Mouse (Mus musculus) kidney, postnatal 14 days (tissue): Measurements from ENCODE around the gene Ptov1.

Experiments used
- DNase-seq: peaks from one replicate; pipeline ENCODE4 v3.0.0; 2022; ENCODE audit warnings: mixed read lengths

Gene Ptov1

GRCm38 (mm10) chr7:44869697-44870528 is at the start of gene Ptov1:
Gene Ptov1, minus strand, starts transcription at chr7:44869788.
- peak; percentile 95 for DNase-seq

GRCm38 (mm10) chr7:44919127-44919526 is 49.5 kb upstream of the Ptov1 start:
- DNase-seq = no peak

DNA sequence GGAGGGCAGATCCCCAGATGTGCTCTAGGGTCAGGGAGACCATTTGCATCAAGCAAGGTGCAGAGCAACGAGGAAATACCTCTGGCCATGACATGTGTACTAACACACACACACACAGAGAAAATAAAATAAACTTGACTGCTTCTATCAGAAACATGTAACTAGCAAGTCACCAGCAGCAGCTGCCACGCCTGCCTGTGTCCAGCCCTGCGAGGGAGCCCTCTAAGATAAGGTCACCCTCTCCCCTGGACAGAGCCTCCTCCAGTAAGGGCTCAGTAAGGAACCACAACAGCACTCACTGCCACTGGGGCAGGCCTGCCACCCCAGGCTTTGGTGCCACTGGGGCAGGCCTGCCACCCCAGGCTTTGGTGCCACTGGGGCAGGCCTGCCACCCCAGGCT is 48.6 kb upstream of the Ptov1 start:
- no peak for DNase-seq

GRCm38 (mm10) chr7:44916881-44917280 is 47.3 kb upstream of the Ptov1 start:
- DNase-seq = no peak

GRCm38 (mm10) chr7:44916191-44916590 is 46.6 kb upstream of the Ptov1 start:
- DNase-seq = no peak

- DNase-seq = no peak
These were observed 45.7 kb upstream of the Ptov1 start for GRCm38 (mm10) chr7:44915314-44915713.

DNA sequence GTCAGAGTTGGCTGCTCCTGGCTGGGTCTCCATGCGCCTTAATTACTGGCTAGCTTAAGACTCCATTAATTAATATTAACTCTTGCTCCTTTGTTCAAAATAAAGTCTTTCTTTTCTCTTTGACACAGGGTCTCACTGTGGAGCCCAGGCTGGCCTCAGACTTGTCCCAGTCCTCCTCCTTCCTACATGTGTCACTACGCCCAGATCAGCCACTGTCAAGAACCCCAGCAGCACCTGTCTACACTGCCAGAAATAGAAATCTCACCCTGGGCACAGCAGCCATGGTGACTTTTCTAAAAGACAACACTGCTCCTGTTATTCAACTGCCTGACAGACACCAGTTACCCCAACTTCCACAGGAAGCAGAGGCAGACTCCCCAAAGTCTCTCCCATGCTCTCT is 44.8 kb upstream of the Ptov1 start:
- DNase-seq = no peak

DNA sequence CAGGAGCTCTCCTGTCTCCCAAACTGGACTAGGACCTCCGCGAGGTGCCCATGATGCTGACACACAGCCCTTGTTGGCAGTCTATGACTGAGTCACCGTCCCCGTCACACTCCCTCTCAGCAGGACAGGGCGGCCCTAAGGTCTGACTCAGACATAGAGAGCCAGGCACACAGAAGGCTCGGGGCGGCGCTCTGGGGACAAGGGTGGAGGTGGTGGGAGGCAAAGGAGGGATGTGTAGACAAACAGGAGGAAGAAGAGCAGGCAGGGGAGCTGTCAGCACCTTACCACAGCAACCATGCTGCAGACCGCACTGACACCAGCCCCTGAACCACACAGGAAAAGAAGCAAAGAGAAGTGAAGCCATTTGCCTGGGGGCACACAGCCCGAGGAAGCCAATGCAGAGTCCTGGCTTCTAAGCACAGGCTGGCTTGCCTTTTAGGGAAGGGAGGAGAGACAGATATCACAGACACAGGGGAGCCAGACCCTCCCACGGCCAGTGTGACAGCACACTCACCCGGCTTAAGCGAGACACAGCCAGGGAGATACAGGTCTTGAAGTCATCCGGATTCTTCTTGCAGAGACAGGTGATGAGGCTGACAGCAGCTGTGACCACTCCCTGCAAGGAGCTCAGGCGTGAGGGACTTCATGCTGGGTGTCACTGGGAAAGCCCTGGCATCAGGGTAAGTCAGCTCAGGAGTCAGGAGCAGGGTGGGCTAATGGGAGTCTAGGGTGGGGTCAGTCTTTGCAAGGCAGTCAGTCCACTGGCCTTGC is 39.3 kb upstream of the Ptov1 start:
- DNase-seq = no peak

- DNase-seq = no peak
These were observed 35.8 kb upstream of the Ptov1 start for GRCm38 (mm10) chr7:44905430-44905829.

GRCm38 (mm10) chr7:44901230-44901722 is 31.7 kb upstream of the Ptov1 start:
- DNase-seq = peak; percentile 59

GRCm38 (mm10) chr7:44900632-44901031 is 31.0 kb upstream of the Ptov1 start:
- no peak for DNase-seq

DNA sequence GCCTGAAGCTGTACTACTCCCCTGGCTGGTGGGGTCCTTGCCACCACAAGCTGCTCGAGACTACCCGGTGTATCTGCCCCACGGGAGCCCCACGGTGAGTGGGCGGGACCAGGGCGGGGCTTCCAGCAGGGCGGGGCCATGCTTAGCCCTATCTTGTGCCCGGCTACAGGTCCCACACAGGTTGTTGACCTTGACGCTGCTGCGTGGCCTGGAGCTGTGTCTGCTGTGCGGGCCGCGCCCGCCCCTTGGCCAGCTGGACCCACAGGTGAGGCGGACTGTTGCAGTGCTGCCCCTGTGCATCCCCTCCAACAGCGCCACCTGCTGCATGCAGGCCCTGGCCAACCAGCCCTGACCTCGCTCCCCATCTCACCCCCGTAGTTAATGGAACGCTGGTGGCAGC is 29.0 kb upstream of the Ptov1 start:
- peak; percentile 56 for DNase-seq

DNA sequence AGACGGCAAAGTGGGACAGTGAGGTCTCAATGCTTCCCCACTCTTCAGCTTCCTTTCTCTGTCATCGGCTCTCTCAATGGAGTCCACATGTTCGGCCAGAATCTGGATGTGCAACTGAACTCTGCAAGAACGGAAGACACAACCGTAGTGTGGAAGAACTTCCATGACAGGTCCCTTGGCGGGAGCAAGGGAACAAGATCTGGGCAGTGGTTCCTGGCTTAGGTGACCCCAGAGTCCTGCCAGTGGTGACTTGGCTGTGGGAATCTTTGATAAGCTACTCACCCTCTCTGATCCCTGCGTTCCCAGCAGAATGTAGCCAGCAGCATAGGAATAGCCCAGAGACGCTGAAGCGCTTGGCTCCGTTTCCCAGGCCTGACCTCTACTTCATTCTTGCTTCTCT is 26.9 kb upstream of the Ptov1 start:
- DNase-seq = no peak

DNA sequence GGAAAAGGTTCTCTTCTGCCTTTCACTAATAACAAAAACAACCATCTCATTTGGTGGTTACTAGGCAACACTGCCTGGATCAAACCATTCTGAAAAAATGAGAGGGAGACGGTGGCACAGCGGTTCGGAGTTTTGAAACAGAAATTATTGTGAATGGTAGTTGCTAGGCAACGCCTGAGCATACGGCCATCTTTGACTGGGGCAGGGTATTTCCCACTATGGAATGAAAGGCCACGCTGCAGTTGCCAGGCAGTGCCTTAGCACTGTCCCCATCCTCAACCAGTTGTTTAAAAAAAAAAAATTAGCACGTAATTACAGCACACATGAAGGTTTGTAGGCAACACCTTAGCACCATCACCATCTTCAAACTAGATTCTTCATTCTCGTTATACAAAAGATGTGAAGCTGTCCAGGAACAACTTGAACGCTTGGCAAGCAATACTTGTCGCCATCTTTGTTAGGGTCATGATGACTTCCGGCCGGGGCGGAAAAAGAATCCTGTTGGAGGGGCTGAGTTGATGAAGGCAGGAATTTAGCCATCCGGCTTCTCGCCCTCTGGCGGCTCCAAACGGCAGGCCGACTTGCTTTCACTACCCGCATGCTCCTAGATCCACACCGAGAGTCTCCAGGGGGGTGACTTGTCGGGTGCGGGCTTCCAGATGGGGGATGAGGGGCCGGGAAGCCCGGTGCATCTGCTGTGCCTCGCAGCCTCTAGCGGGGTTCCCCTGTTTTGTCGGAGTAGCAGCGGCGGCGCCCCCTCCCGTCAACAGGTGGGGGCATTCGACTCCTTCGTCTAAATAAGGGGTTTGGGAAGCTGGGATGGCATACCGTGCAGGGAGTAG is 26.2 kb upstream of the Ptov1 start, which contains the start of gene Fuz:
Gene Fuz, plus strand, starts transcription at position 487 of the 842 bp plus-strand sequence.
- peak; percentile 94 for DNase-seq

GRCm38 (mm10) chr7:44895206-44895592 is 25.6 kb upstream of the Ptov1 start:
- DNase-seq = no peak

GRCm38 (mm10) chr7:44894175-44894574 is 24.6 kb upstream of the Ptov1 start:
- DNase-seq = no peak

- no peak for DNase-seq
These were observed 23.6 kb upstream of the Ptov1 start for GRCm38 (mm10) chr7:44893197-44893596.

- peak; percentile 96 for DNase-seq
These were observed 22.8 kb upstream of the Ptov1 start, which contains the start of gene Med25 for GRCm38 (mm10) chr7:44892276-44892921. Gene Med25, minus strand, starts transcription at chr7:44892712.

DNA sequence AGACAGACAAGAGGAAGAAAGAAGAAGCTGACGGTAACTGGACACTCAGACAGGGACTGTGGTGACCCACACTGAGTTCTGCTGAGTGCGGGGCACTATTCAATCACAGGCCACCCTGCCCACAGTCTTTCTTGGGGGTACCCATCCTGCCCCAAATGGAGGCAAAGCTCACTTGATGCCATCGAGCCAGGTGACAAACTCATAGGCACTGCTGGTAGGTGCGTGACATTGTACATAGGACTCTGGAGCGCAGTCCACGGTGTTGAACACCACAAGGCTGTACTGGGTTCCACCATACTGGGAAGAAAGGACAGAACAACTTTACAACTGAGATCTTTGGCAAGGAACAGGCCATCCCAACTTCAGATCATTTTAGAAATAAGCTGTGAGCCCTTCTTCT is 22.0 kb upstream of the Ptov1 start:
- DNase-seq = peak; percentile 31

DNA sequence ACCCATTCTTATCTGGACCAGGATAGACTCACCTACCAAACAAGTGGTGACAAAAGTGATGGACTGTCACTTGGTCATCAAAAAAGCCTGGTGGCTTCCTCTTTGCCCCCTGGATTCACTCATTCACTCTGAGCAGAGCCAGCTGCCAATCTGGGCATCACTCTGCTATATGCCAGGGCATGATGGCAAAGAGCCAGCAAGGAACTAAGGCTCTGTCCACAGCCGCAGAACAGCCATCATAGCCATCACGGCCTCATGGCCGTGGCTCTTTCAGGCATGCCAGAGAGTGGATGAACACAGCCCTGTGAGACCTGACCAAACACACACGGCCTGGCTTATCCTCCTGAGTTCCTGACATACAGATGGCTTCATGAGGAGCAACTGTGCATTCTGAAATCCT is 21.1 kb upstream of the Ptov1 start:
- no peak for DNase-seq

DNA sequence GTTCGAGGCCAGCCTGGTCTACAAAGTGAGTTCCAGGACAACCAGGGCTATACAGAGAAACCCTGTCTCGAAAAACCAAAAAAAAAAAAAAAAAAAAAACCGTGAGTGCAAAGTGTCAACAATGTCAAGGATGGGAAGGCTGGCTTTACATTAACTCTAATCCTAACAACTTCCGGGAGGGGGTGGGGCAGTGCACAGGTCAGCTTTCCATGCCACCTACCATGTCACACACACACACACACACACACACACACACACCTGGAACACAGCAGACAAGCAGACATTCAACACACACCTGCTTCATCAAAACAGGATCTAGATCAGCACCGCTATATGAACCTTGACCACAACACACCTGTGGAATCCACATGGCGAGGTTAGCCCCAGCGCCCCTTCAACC is 20.6 kb upstream of the Ptov1 start:
- no peak for DNase-seq
